Mouse (Mus musculus) intestine, embryonic 16.5 days (tissue): ENCODE results near the gene Cnrip1. TPM values are rescaled to one million over a fixed set of nuclear protein-coding genes. Genes with fewer than 3 reads are reported as not detected.

Experiments
- ATAC-seq: fragments of 200-750 bp; cut with Nextera tagmentation; 2 replicates; pipeline ENCODE4 v1.8.0; 2017; ENCODE audit warnings: moderate TSS enrichment, moderate library complexity
- H3K27ac ChIP-seq: fragments of 300-500 bp; sonication (generic); 2 replicates; pipeline ENCODE4 v1.5.1; 2014; ENCODE audit warnings: mild to moderate bottlenecking, low read length
- H3K27me3 ChIP-seq: fragments of 300-500 bp; sonication (generic); replicated peaks from 2 replicates; pipeline ENCODE4 v1.6.1; 2014; ENCODE audit warnings: low read length, control low read depth, mixed read lengths; ENCODE audit not compliant: control insufficient read depth, insufficient read depth
- H3K36me3 ChIP-seq: fragments of 300-500 bp; sonication (generic); 2 replicates; pipeline ENCODE4 v1.6.1; 2014; ENCODE audit warnings: low read length, control low read depth; ENCODE audit not compliant: control insufficient read depth, insufficient read depth
- H3K4me1 ChIP-seq: fragments of 300-500 bp; sonication (generic); 2 replicates; pipeline ENCODE4 v1.6.1; 2014; ENCODE audit warnings: low read length, control low read depth, mixed read lengths; ENCODE audit not compliant: control insufficient read depth, insufficient read depth
- H3K4me2 ChIP-seq: fragments of 300-500 bp; sonication (generic); 2 replicates; pipeline ENCODE4 v1.6.1; 2014; ENCODE audit warnings: low read depth, low read length, control low read depth
- H3K4me3 ChIP-seq: fragments of 300-500 bp; sonication (generic); 2 replicates; pipeline ENCODE4 v1.5.1; 2014; ENCODE audit warnings: mild to moderate bottlenecking, low read length
- H3K9ac ChIP-seq: fragments of 300-500 bp; sonication (generic); 2 replicates; pipeline ENCODE4 v1.6.1; 2014; ENCODE audit warnings: low read depth, low read length
- H3K9me3 ChIP-seq: fragments of 300-500 bp; sonication (generic); 2 replicates; pipeline ENCODE4 v1.6.1; 2016; ENCODE audit warnings: low read length, control low read depth; ENCODE audit not compliant: control insufficient read depth
- WGBS: fragments of 180-500 bp; shearing (Covaris S2); extraction: QIAGEN DNeasy Blood & Tissue Kit; methylation state at CpG from one replicate; pipeline ENCODE4 v1.1.7; 2014; 5-methylcytosine and 5-hydroxymethylcytosine counted together
- polyA plus RNA-seq: library from polyadenylated mRNA; unstranded; fragments of >200 nt; fragmentation: Nextera tagmentation; extraction: Ambion mirVana; gene quantifications from 2 replicates; pipeline ENCODE4 v1.2.1, GENCODE M21; 2015

The Cnrip1 gene
- polyA plus RNA-seq, 1 experiment from 2014 or later, result 22.6 TPM

- Histone ChIP-seq H3K9me3 (no peaks in the 10 kb centered on the region), H3K9ac (no peak overlapping the region), H3K27me3 (no peaks in the 10 kb centered on the region), H3K4me2 (no peak overlapping the region), H3K27ac (no peak overlapping the region), H3K4me3 (no peak overlapping the region), H3K36me3 (no peaks in the 10 kb centered on the region), H3K4me1 (no peaks in the 10 kb centered on the region)
- WGBS, result 66% methylated on average over 1 of the region's 1 CpGs
- ATAC-seq, result no peak
Measured at GRCm38 (mm10) chr11:17083866-17084265, 32.5 kb downstream of the Cnrip1 start.

- ATAC-seq, result no peak
- 21% methylated on average over 5 of the region's 5 CpGs for WGBS
- H3K36me3 ChIP-seq, result no peaks in the 10 kb centered on the region
- H3K27ac ChIP-seq, result no peak overlapping the region
- no peak overlapping the region for H3K9ac ChIP-seq
- H3K9me3 ChIP-seq, result no peaks in the 10 kb centered on the region
- no peaks in the 10 kb centered on the region for H3K4me1 ChIP-seq
- no peak overlapping the region for H3K4me2 ChIP-seq
- no peaks in the 10 kb centered on the region for H3K27me3 ChIP-seq
- H3K4me3 ChIP-seq, result no peak overlapping the region
Measured at GRCm38 (mm10) chr11:17086106-17086505, 34.7 kb downstream of the Cnrip1 start.

- no peak overlapping the region for H3K4me2 ChIP-seq
- 76% methylated on average over 5 of the region's 5 CpGs for WGBS
- ATAC-seq, result no peak
- no peaks in the 10 kb centered on the region for H3K36me3 ChIP-seq
- H3K27me3 ChIP-seq, result no peaks in the 10 kb centered on the region
- H3K4me1 ChIP-seq, result no peaks in the 10 kb centered on the region
- 0 out of 2 replicates have a peak, but pooled peaks cover 3% of the 10 kb centered on the region for H3K9me3 ChIP-seq
- H3K27ac ChIP-seq, result no peak overlapping the region
- H3K9ac ChIP-seq, result no peak overlapping the region
- no peak overlapping the region for H3K4me3 ChIP-seq
Measured at GRCm38 (mm10) chr11:17106936-17107335, 55.5 kb downstream of the Cnrip1 start.

- Histone ChIP-seq H3K4me1 (no peaks in the 10 kb centered on the region), H3K4me2 (no peak overlapping the region), H3K9me3 (0 out of 2 replicates have a peak, but pooled peaks cover 3% of the 10 kb centered on the region), H3K27ac (no peak overlapping the region), H3K9ac (no peak overlapping the region), H3K4me3 (no peak overlapping the region), H3K27me3 (no peaks in the 10 kb centered on the region), H3K36me3 (no peaks in the 10 kb centered on the region)
- no peak for ATAC-seq
- 63% methylated on average over 6 of the region's 6 CpGs for WGBS
Measured at GRCm38 (mm10) chr11:17107359-17107758, 56.0 kb downstream of the Cnrip1 start.

DNA sequence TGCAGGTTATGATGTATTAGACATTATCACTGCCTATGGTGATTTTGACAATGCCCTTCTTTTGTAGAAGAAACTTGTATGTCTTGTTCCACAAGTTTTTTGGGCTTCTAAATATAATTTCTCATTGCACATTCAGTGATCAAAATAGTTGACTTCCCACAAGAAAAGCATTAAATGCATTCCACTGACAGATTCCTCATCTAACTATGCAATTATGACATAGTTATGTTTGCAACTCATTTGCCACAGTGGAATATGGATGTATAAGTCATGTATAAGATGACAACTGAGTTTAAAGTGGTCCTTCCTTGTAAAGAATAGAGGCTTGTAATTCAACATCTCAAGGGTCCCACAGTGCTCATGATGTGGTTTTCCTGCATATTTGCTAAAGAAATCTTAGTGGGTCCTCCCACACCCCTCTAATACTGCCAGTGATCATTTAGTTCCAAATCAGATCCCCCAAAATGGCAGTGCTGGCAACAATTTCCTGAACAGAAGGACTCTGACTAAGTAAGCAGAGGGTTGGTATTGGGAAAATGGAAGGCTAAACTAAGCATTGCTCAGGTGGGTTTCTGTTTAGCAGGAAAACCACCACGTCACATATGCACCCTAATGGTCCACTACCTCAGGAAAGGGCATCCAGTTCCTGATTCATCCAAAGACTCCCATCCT is 61.2 kb downstream of the Cnrip1 start:
- 0 out of 2 replicates have a peak, but pooled peaks cover 3% of the 10 kb centered on the region for H3K9me3 ChIP-seq
- H3K4me3 ChIP-seq, result no peak overlapping the region
- no peaks in the 10 kb centered on the region for H3K4me1 ChIP-seq
- no peak overlapping the region for H3K27ac ChIP-seq
- no peaks in the 10 kb centered on the region for H3K27me3 ChIP-seq
- H3K36me3 ChIP-seq, result no peaks in the 10 kb centered on the region
- WGBS, result 67% methylated on average over 1 of the region's 1 CpGs
- no peak for ATAC-seq
- H3K9ac ChIP-seq, result no peak overlapping the region
- H3K4me2 ChIP-seq, result no peak overlapping the region

DNA sequence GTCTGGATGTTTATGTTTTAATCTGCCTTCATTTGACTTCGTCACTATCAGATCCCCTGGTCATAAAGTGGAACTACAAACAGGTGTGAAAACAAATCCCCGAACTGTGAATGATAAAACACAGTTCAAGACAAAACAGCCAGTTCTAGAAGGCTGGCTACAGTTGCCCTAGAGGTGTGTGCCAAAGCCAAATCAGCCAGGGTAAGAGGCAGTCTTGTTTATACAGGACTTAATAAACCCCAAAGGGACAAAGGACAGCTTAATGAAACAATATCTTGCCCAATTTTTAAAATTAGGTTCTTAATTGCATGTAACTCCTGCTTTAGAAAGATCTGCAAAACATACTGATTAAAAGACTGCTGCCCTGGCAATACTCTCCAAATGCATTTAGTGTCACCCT is 75.0 kb downstream of the Cnrip1 start:
- H3K4me2 ChIP-seq, result no peak overlapping the region
- H3K9me3 ChIP-seq, result no peaks in the 10 kb centered on the region
- WGBS, result 51% methylated on average over 2 of the region's 2 CpGs
- no peak overlapping the region for H3K4me3 ChIP-seq
- no peak overlapping the region for H3K27ac ChIP-seq
- H3K9ac ChIP-seq, result no peak overlapping the region
- ATAC-seq, result no peak
- H3K27me3 ChIP-seq, result no peaks in the 10 kb centered on the region
- no peaks in the 10 kb centered on the region for H3K36me3 ChIP-seq
- no peaks in the 10 kb centered on the region for H3K4me1 ChIP-seq

Other genes with a start within 250 kb of the Cnrip1 start
- 0.79 and 1.2 TPM in 2 replicates for gene Fbxo48, start 100.2 kb upstream of the Cnrip1 start, polyA plus RNA-seq
- gene Plek, start 795 bp downstream of the Cnrip1 start, polyA plus RNA-seq, result 2.2 TPM in 2 replicates
- gene Ppp3r1, start 107.7 kb downstream of the Cnrip1 start, polyA plus RNA-seq, result 88.2 and 90.5 TPM in 2 replicates
- gene Wdr92, start 130.5 kb downstream of the Cnrip1 start, polyA plus RNA-seq, result 23.9 and 25.3 TPM in 2 replicates
- 66.9 and 76.8 TPM in 2 replicates for gene Pno1, start 160.0 kb downstream of the Cnrip1 start, polyA plus RNA-seq
- gene C1d, start 206.0 kb downstream of the Cnrip1 start, polyA plus RNA-seq, result 104 and 105 TPM in 2 replicates